Mouse (Mus musculus) small intestine, adult 2 months (tissue): ENCODE measurements around the gene Rarres2.

Source experiments
- CTCF ChIP-seq: fragments of 200-500 bp; IDR thresholded peaks from 2 replicates; pipeline ENCODE4 v1.5.1; 2012; ENCODE audit warnings: low read depth, mild to moderate bottlenecking, control low read depth, inconsistent platforms, low read length, moderate library complexity, mixed read lengths; ENCODE audit not compliant: insufficient replicate concordance, insufficient read length; ENCODE audit errors: extremely low read depth
- POLR2A ChIP-seq: fragments of 200-500 bp; IDR thresholded peaks from 2 replicates; pipeline ENCODE4 v1.6.1; 2012; ENCODE audit warnings: low read depth, mild to moderate bottlenecking, control low read depth, inconsistent platforms, low read length, moderate library complexity

- TF ChIP-seq CTCF, result no peak
- no peak for TF ChIP-seq POLR2A
These were observed 22.7 kb upstream of the Rarres2 start for GRCm38 (mm10) chr6:48595278-48595677.
